Comparison of ENCODE assay signal across 19 mouse cellular contexts in the genomic region with DNA sequence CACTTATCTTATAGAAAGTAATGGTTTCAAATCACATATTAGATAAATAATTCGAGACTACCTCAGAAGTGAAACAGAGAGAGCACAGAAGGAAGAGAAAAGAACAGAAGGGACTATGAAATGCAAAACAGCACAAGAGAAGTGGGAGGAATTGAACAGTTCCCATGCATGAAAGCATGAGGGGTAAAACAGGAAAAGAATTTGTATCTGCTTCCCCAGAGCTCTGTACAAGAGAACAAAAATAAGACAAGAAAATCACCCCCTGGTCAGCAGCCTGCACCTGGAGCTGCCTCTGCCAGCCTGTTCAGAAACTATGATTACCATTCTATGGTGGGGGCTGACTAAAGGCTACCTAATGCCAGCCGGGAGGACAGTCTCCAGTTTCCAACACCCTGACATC.
"Had no signal": no experiment of that assay in that cellular context is flagged by ENCODE, and none has a peak within 500 bp of the region (broad histone marks: within the 10 kb centered on the region; RNA-seq: fewer than 3 reads in every experiment).

No protein-coding gene starts in this region.

- H3K27ac ChIP-seq: kidney, embryonic 15.5 days; left cerebral cortex, adult 2 months; liver, embryonic 13.5 days had no signal

- H3K4me3 ChIP-seq: kidney, embryonic 15.5 days; left cerebral cortex, adult 2 months; liver, embryonic 13.5 days had no signal

- DNase-seq: kidney, adult 11 months; kidney, adult 8-10 months; kidney, postnatal 10 days; kidney, postnatal 36 days; layer of hippocampus, adult 9-11 months; layer of hippocampus, postnatal 36 days; liver, embryonic 13.5 days; lung, adult 2 months; lung, postnatal 14 days; lung, postnatal 4 days; midbrain, embryonic 14.5 days; right cerebral cortex, adult 18-20 months; right cerebral cortex, postnatal 14 days; right cerebral cortex, postnatal 4 days; thymus, adult 2 months; thymus, postnatal 14 days; thymus, postnatal 4 days had no signal
